Mouse (Mus musculus) MEL (cell line): ENCODE results near the gene Mcat. TPM values are rescaled to one million over a fixed set of nuclear protein-coding genes. Genes with fewer than 3 reads are reported as not detected.

ENCODE experiments used
- DNase-seq: peaks from one replicate; pipeline ENCODE4 v3.0.0; 2011; ENCODE audit warnings: low read depth, low spot score
- H3K27ac ChIP-seq: 2 replicates; pipeline ENCODE4 v1.5.1; 2012; ENCODE audit warnings: low read depth, mild to moderate bottlenecking, control low read depth, low read length, moderate library complexity; ENCODE audit not compliant: control insufficient read depth
- H3K27me3 ChIP-seq, 2 experiments: fragments of 150-350 bp in 1 of 2; sonication (generic) in 1 of 2; 2 replicates each; pipeline ENCODE4 v1.6.1; 2012; ENCODE audit warnings: low read length in 2 of 2, mild to moderate bottlenecking in 2 of 2, improper control_type of control experiment in 1 of 2, moderate library complexity in 1 of 2; ENCODE audit not compliant: insufficient read depth in 2 of 2, control insufficient read depth in 1 of 2
- H3K36me3 ChIP-seq, 2 experiments: 2 replicates each; pipeline ENCODE4 v1.6.1; 2012 to 2014; ENCODE audit warnings: low read length in 2 of 2, improper control_type of control experiment in 1 of 2, inconsistent platforms in 1 of 2, mild to moderate bottlenecking in 1 of 2; ENCODE audit not compliant: insufficient read depth in 2 of 2, control insufficient read depth in 1 of 2
- H3K4me1 ChIP-seq, 2 experiments: fragments of 150-350 bp in 1 of 2; sonication (generic) in 1 of 2; 2 replicates each; pipeline ENCODE4 v1.6.1; 2012; ENCODE audit warnings: low read length in 2 of 2, improper control_type of control experiment in 1 of 2, mild to moderate bottlenecking in 1 of 2; ENCODE audit not compliant: insufficient read depth in 2 of 2, control insufficient read depth in 1 of 2
- H3K4me3 ChIP-seq, 2 experiments: fragments of 150-350 bp in 1 of 2; sonication (generic) in 1 of 2; 2 replicates each; pipeline ENCODE4 v1.5.1; 2012; ENCODE audit warnings: low read depth in 2 of 2, low read length in 2 of 2, mild to moderate bottlenecking in 2 of 2, moderate library complexity in 2 of 2, control low read depth in 1 of 2, improper control_type of control experiment in 1 of 2; ENCODE audit not compliant: control insufficient read depth in 1 of 2, insufficient read depth in 1 of 2
- H3K79me2 ChIP-seq: 2 replicates; pipeline ENCODE4 v1.6.1; 2012; ENCODE audit warnings: mild to moderate bottlenecking, low read length, moderate library complexity; ENCODE audit not compliant: control insufficient read depth, poor library complexity, insufficient read depth
- H3K9ac ChIP-seq: 2 replicates; pipeline ENCODE4 v1.6.1; 2012; ENCODE audit warnings: low read depth, mild to moderate bottlenecking, control low read depth, low read length, moderate library complexity; ENCODE audit not compliant: control insufficient read depth, poor library complexity, severe bottlenecking
- H3K9me3 ChIP-seq: fragments of 150-350 bp; sonication (generic); replicated peaks from 2 replicates; pipeline ENCODE4 v1.6.1; 2012; ENCODE audit warnings: mild to moderate bottlenecking, low read length, improper control_type of control experiment, moderate library complexity; ENCODE audit not compliant: insufficient read depth
- CHD1 ChIP-seq: IDR thresholded peaks from 2 replicates; pipeline ENCODE4 v1.6.1; 2012; ENCODE audit warnings: low read depth, mild to moderate bottlenecking, inconsistent platforms, low read length, improper control_type of control experiment
- CTCF ChIP-seq, 3 experiments: IDR thresholded peaks in 2 of 3; conservative IDR thresholded peaks in 1 of 3; 2 replicates each; pipeline ENCODE4 v1.5.1; 2011 to 2012; ENCODE audit warnings: low read length in 3 of 3, low read depth in 2 of 3, mild to moderate bottlenecking in 2 of 3, improper control_type of control experiment in 1 of 3, inconsistent platforms in 1 of 3, mixed read lengths in 1 of 3, moderate library complexity in 1 of 3; ENCODE audit not compliant: control insufficient read depth in 1 of 3, insufficient read depth in 1 of 3, poor library complexity in 1 of 3, severe bottlenecking in 1 of 3
- EP300 ChIP-seq, 2 experiments: IDR thresholded peaks; 2 replicates each; pipeline ENCODE4 v1.6.1; 2011; ENCODE audit warnings: improper control_type of control experiment in 2 of 2, low read length in 2 of 2, low read depth in 1 of 2, mild to moderate bottlenecking in 1 of 2
- GABPA ChIP-seq: IDR thresholded peaks from 2 replicates; pipeline ENCODE4 v1.6.1; 2012; ENCODE audit warnings: low read depth, mild to moderate bottlenecking, inconsistent platforms, low read length, improper control_type of control experiment, moderate library complexity
- HCFC1 ChIP-seq: IDR thresholded peaks from 2 replicates; pipeline ENCODE4 v1.6.1; 2012; ENCODE audit warnings: low read depth, mild to moderate bottlenecking, inconsistent platforms, low read length, improper control_type of control experiment, moderate library complexity
- MAX ChIP-seq: IDR thresholded peaks from 2 replicates; pipeline ENCODE4 v1.6.1; 2011; ENCODE audit warnings: low read length, improper control_type of control experiment
- MAZ ChIP-seq: IDR thresholded peaks from 2 replicates; pipeline ENCODE4 v1.6.1; 2012; ENCODE audit warnings: low read depth, mild to moderate bottlenecking, inconsistent platforms, low read length, improper control_type of control experiment
- MEF2A ChIP-seq: IDR thresholded peaks from 2 replicates; pipeline ENCODE4 v1.6.1; 2014; ENCODE audit warnings: low read depth, mild to moderate bottlenecking, inconsistent platforms, low read length, improper control_type of control experiment; ENCODE audit not compliant: poor library complexity, insufficient replicate concordance, severe bottlenecking; ENCODE audit errors: extremely low read depth
- MYC ChIP-seq: IDR thresholded peaks from 2 replicates; pipeline ENCODE4 v1.6.1; 2011; ENCODE audit warnings: low read depth, mild to moderate bottlenecking, low read length, improper control_type of control experiment, moderate library complexity
- NELFE ChIP-seq: IDR thresholded peaks from 2 replicates; pipeline ENCODE4 v1.6.1; 2011; ENCODE audit warnings: low read depth, low read length, improper control_type of control experiment
- NRF1 ChIP-seq: IDR thresholded peaks from 2 replicates; pipeline ENCODE4 v1.6.1; 2014; ENCODE audit warnings: low read depth, mild to moderate bottlenecking, inconsistent platforms, low read length, improper control_type of control experiment, moderate library complexity; ENCODE audit not compliant: poor library complexity, insufficient read depth, severe bottlenecking
- POLR2A ChIP-seq, 2 experiments: IDR thresholded peaks; 2 replicates each; pipeline ENCODE4 v1.6.1; 2011 to 2012; ENCODE audit warnings: low read length in 2 of 2, mild to moderate bottlenecking in 2 of 2, control low read depth in 1 of 2, improper control_type of control experiment in 1 of 2, low read depth in 1 of 2, moderate library complexity in 1 of 2; ENCODE audit not compliant: control insufficient read depth in 1 of 2, insufficient read depth in 1 of 2, poor library complexity in 1 of 2
- POLR2AphosphoS5 ChIP-seq: IDR thresholded peaks from 2 replicates; pipeline ENCODE4 v1.6.1; 2012; ENCODE audit warnings: low read depth, borderline replicate concordance, mild to moderate bottlenecking, inconsistent platforms, low read length, moderate library complexity, mixed read lengths
- RAD21 ChIP-seq: IDR thresholded peaks from 2 replicates; pipeline ENCODE4 v1.6.1; 2011; ENCODE audit warnings: mild to moderate bottlenecking, low read depth, low read length, improper control_type of control experiment
- RCOR1 ChIP-seq: IDR thresholded peaks from 2 replicates; pipeline ENCODE4 v1.6.1; 2012; ENCODE audit warnings: low read depth, mild to moderate bottlenecking, inconsistent platforms, low read length, improper control_type of control experiment
- SIN3A ChIP-seq: IDR thresholded peaks from 2 replicates; pipeline ENCODE4 v1.6.1; 2012; ENCODE audit warnings: low read length, improper control_type of control experiment, inconsistent platforms
- TCF12 ChIP-seq: IDR thresholded peaks from 2 replicates; pipeline ENCODE4 v1.6.1; 2014; ENCODE audit warnings: low read depth, mild to moderate bottlenecking, inconsistent platforms, low read length, improper control_type of control experiment, moderate library complexity
- USF1 ChIP-seq: IDR thresholded peaks from 2 replicates; pipeline ENCODE4 v1.6.1; 2014; ENCODE audit warnings: low read depth, mild to moderate bottlenecking, inconsistent platforms, low read length, improper control_type of control experiment, moderate library complexity
- ZKSCAN1 ChIP-seq: IDR thresholded peaks from 2 replicates; pipeline ENCODE4 v1.6.1; 2012; ENCODE audit warnings: low read depth, mild to moderate bottlenecking, inconsistent platforms, low read length, improper control_type of control experiment, moderate library complexity
- ZMIZ1 ChIP-seq: IDR thresholded peaks from 2 replicates; pipeline ENCODE4 v1.6.1; 2012; ENCODE audit warnings: low read depth, mild to moderate bottlenecking, inconsistent platforms, low read length, improper control_type of control experiment, moderate library complexity
- ZNF384 ChIP-seq: IDR thresholded peaks from 2 replicates; pipeline ENCODE4 v1.6.1; 2012; ENCODE audit warnings: low read depth, mild to moderate bottlenecking, inconsistent platforms, low read length, improper control_type of control experiment
- polyA plus RNA-seq, 2 experiments: library from polyadenylated mRNA; stranded (reverse) in 1 of 2; unstranded in 1 of 2; fragments of >175 nt in 1 of 2; fragments of >200 nt in 1 of 2; gene quantifications; 2 replicates each; pipeline versions ENCODE4 v1.2.1 to v1.2.4; 2012; ENCODE audit warnings: low replicate concordance in 2 of 2, low read depth in 1 of 2; ENCODE audit not compliant: insufficient read length in 2 of 2, insufficient read depth in 1 of 2, missing spikeins in 1 of 2
- total RNA-seq: library from RNA; depleted of rRNA; stranded (reverse); fragments of 300-350 nt; gene quantifications from 2 replicates; pipeline ENCODE4 v1.2.3, GENCODE M21; 2012

Mcat gene
- total and polyA plus RNA-seq, 3 experiments: 28.8 to 35.9 TPM; not detected in 1

- H3K27me3 ChIP-seq: no peaks in the 10 kb centered on the region
- H3K4me3 ChIP-seq: peak overlapping the region in 1 of 2 experiments; percentile 27; a peak in 2 of 4 replicates
- TF ChIP-seq EP300 (IDR thresholded peaks at IDR 0.05; ENCODE audit: low read depth in 1 of 2, low read length in 2 of 2) (peak in 1 of 2 experiments; percentile 24; a peak in 2 of 4 replicates), USF1 (no peak), GABPA (no peak), RCOR1 (no peak), MEF2A (no peak)
- peak; percentile 66 for DNase-seq
- peak overlapping the region; percentile 35 for H3K27ac ChIP-seq
- peaks cover 9 to 38% of the 10 kb centered on the region in 2 experiments for H3K4me1 ChIP-seq
- H3K36me3 ChIP-seq: peaks cover 0 to 13% of the 10 kb centered on the region in 2 experiments; a peak in 2 of 4 replicates
- H3K9ac ChIP-seq: peak overlapping the region; percentile 0
- H3K9me3 ChIP-seq: no peaks in the 10 kb centered on the region
- H3K79me2 ChIP-seq: peaks cover 2% of the 10 kb centered on the region; the same call in 1 of the 2 replicates
Measured at GRCm38 (mm10) chr15:83565434-83565833, 1.8 kb upstream of the Mcat start.

GRCm38 (mm10) chr15:83563857-83564651 is 467 bp upstream of the Mcat start:
- peaks cover 9 to 31% of the 10 kb centered on the region in 2 experiments for H3K4me1 ChIP-seq
- DNase-seq: peak; percentile 74
- peak overlapping the region; percentile 72 to 95 for H3K4me3 ChIP-seq
- no peaks in the 10 kb centered on the region for H3K9me3 ChIP-seq
- peaks cover 0 to 13% of the 10 kb centered on the region in 2 experiments; a peak in 2 of 4 replicates for H3K36me3 ChIP-seq
- H3K27ac ChIP-seq: peak overlapping the region; percentile 58
- H3K9ac ChIP-seq: peak overlapping the region; percentile 74
- no peaks in the 10 kb centered on the region for H3K27me3 ChIP-seq
- H3K79me2 ChIP-seq: peaks cover 2% of the 10 kb centered on the region; the same call in 1 of the 2 replicates
- TF ChIP-seq CHD1 (0 out of 2 replicates have a peak, but pooled peaks have one; percentile 69), NELFE (no peak), HCFC1 (peak; percentile 59; the same call in 1 of the 2 replicates), SIN3A (peak; percentile 82), MAZ (no peak), TCF12 (0 out of 2 replicates have a peak, but pooled peaks have one; percentile 2), CTCF (IDR thresholded peaks at IDR 0.05 in 2 of 3, conservative IDR thresholded peaks at IDR 0.05 in 1 of 3; ENCODE audit: control insufficient read depth in 1 of 3, insufficient read depth in 1 of 3, low read depth in 2 of 3, low read length in 3 of 3, poor library complexity in 1 of 3, severe bottlenecking in 1 of 3) (no peak), POLR2AphosphoS5 (no peak), RAD21 (no peak), ZKSCAN1 (no peak), GABPA (no peak), MYC (0 out of 2 replicates have a peak, but pooled peaks have one; percentile 56), ZMIZ1 (no peak), POLR2A (IDR thresholded peaks at IDR 0.05; ENCODE audit: control insufficient read depth in 1 of 2, insufficient read depth in 1 of 2, low read depth in 1 of 2, low read length in 2 of 2, poor library complexity in 1 of 2) (peak in 1 of 2 experiments; percentile 50; a peak in 2 of 4 replicates), ZNF384 (no peak), MAX (peak; percentile 45; the same call in 1 of the 2 replicates), USF1 (no peak), NRF1 (no peak)
